Mouse (Mus musculus) stomach, postnatal 0 days (tissue): ENCODE data around the gene Gmpr2.

Source experiments
- CTCF ChIP-seq: IDR thresholded peaks from 2 replicates; pipeline ENCODE4 v1.5.1; 2016; ENCODE audit warnings: antibody characterized with exemption, low read depth, mild to moderate bottlenecking, moderate library complexity
- EP300 ChIP-seq: optimal IDR thresholded peaks from 2 replicates; pipeline ENCODE3; 2016; ENCODE audit warnings: antibody characterized with exemption

DNA sequence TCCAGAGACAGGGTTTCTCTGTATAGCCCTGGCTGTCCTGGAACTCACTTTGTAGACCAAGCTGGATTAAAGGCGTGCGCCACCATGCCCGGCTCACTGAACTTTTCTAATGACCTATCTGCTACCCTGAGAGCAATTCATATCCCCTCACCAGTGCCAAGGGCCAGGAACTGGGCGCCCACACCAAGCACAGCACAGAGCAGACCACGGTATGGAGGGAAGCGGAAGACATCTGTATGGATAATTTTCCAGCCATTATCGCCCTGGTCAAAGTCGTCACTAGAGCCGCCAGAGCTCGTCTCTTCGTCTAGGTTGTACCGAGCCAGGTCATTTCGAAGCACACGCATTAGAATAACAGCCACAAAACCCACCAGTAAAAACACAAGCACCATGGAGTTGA is 30.9 kb upstream of the Gmpr2 start:
- TF ChIP-seq CTCF (no peak), EP300 (no peak)
